Mouse (Mus musculus): ENCODE data around the gene Arhgap19.

DNA sequence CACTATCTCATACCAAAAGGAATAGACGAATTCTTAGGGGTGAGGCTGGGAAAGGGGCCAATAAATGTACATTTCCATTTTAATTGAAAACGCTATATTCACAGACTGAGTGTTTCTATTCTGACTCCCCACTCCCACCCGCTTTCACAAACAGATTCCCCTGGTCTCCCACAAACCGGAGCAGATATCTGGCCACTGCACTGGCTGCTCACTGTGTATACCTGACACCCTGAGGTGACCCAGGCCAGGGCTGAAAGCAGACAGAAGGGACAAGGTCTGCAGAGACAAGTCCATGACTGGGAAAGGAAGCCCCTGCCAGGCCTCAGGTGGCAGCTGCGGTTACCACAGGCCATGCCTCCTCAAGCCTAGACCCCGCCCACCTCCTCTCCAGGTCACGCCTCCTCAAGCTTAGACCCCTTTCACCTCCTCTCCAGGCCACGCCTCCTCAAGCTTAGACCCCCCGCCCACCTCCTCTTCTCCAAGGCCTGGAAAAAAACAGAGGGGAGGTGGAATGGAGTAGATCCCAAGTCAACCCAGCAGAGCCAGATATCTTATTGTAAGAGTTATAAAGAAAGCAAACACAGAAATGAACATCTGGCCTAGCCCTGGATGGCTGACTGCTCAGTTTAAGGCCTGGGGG, 76.9 kb downstream of the Arhgap19 start:
- no peak for TF ChIP-seq CTCF (IDR thresholded peaks at IDR 0.05; ENCODE audit: extremely low read depth, insufficient read depth, insufficient read length, insufficient replicate concordance)
- no peak for TF ChIP-seq POLR2A (IDR thresholded peaks at IDR 0.05; ENCODE audit: low read depth, low read length)

Data from spleen, adult 2 months (tissue).